Mouse (Mus musculus): Measurements from ENCODE around the gene Fdxacb1. TPM values are rescaled to one million over a fixed set of nuclear protein-coding genes. Genes with fewer than 3 reads are reported as not detected.

Gene Fdxacb1
- polyA plus RNA-seq, 1 experiment from 2014 or later: 8.2 TPM

DNA sequence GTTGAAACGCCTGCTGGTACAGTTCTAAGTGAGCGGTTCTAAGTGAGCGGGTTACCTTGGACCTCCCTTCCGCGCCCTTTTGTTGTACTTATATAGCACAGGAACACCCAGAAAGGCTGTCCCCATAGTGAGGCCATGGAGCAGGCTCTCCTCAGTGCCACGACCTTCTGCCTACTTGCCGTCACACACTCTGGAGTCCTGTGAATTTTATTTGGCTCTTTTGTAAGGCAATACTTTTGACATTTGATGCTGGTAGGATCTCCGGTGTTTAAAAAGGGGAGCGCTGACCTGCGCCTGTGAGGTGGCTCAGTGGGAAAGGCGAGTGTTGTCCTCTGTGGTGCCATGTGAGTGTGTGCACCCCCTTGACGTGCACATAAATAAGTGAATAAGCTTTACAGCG lies 41.1 kb downstream of the Fdxacb1 start:
- 87% methylated on average over 13 of the region's 13 CpGs for WGBS
- H3K4me3 ChIP-seq: no peak overlapping the region
- H3K9me3 ChIP-seq: no peaks in the 10 kb centered on the region
- no peak overlapping the region for H3K9ac ChIP-seq
- no peak for ATAC-seq (ENCODE audit: extremely low read depth, insufficient number of reproducible peaks, low FRiP score, low TSS enrichment)
- no peak overlapping the region for H3K27ac ChIP-seq (replicated peaks)
- H3K4me2 ChIP-seq: no peak overlapping the region
- peaks cover 87% of the 10 kb centered on the region for H3K36me3 ChIP-seq
- H3K27me3 ChIP-seq (replicated peaks): no peaks in the 10 kb centered on the region
- peaks cover 8% of the 10 kb centered on the region for H3K4me1 ChIP-seq

DNA sequence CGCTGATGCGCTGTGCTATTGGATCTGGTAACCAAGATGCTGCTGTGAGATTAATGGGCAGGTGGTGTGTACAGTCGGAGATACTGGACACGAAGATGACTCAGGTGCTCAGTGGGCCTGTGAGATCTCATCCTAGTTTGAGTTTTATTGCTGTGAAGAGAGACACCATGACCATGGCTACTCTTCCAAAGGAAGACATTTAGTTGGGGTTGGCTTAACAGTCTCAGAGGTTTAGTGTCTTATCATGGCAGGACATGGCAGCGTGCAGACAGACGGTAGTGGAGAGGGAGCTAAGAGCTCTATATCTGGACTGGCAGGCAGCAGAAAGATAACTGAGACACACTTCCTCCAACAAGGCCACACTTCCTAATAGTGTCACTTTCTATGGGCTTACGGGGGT lies 43.2 kb downstream of the Fdxacb1 start:
- peaks cover 78% of the 10 kb centered on the region for H3K36me3 ChIP-seq
- no peaks in the 10 kb centered on the region for H3K9me3 ChIP-seq
- no peak overlapping the region for H3K4me3 ChIP-seq
- H3K4me2 ChIP-seq: no peak overlapping the region
- WGBS: 59% methylated on average over 7 of the region's 7 CpGs
- no peak for ATAC-seq (ENCODE audit: extremely low read depth, insufficient number of reproducible peaks, low FRiP score, low TSS enrichment)
- H3K9ac ChIP-seq: no peak overlapping the region
- no peak overlapping the region for H3K27ac ChIP-seq (replicated peaks)
- H3K4me1 ChIP-seq: peaks cover 8% of the 10 kb centered on the region
- H3K27me3 ChIP-seq (replicated peaks): no peaks in the 10 kb centered on the region

DNA sequence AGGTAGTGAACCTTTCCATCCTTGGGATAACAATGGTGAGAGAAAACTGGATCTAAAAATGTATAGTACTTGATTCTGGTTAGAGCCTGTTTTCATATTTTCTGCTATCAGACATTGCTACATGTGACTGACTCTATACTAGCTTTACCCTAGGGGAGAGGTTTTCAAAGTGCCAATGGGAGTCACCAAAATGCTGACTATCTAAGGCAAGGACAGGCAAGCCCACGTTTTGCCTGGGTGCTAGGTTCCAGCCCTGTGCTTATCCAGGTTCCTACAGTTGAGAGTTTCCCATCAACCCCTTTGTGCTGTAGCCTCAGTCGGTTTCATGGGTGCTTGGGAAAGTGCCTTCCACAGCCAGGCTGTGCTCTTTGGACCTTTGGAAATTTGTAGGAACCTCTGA lies 43.7 kb downstream of the Fdxacb1 start:
- H3K9me3 ChIP-seq: no peaks in the 10 kb centered on the region
- H3K27me3 ChIP-seq (replicated peaks): no peaks in the 10 kb centered on the region
- WGBS: 73% methylated on average over 2 of the region's 2 CpGs
- ATAC-seq (ENCODE audit: extremely low read depth, insufficient number of reproducible peaks, low FRiP score, low TSS enrichment): no peak
- peaks cover 78% of the 10 kb centered on the region for H3K36me3 ChIP-seq
- no peak overlapping the region for H3K27ac ChIP-seq (replicated peaks)
- H3K9ac ChIP-seq: no peak overlapping the region
- no peak overlapping the region for H3K4me2 ChIP-seq
- H3K4me3 ChIP-seq: no peak overlapping the region
- H3K4me1 ChIP-seq: peaks cover 8% of the 10 kb centered on the region

DNA sequence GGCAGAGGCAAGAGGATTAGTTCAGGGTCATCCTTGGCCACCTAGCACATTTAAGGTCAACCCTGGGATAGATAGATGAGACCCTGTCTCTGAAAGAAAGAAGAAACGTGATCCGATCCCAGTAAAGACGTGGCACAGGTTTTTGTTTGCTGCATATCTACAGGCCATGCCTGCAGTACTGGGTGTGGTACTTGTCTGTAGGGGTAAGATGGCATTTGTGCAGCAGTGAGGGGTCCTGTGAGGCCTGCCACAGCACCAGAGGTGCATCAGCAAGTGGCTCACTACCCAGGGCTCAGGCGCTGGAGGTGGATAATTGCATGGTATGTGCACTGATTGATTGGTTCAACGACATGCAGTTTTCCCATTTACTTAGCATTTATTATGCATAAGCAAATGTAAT lies 45.8 kb downstream of the Fdxacb1 start:
- no peak overlapping the region for H3K4me3 ChIP-seq
- no peak overlapping the region for H3K27ac ChIP-seq (replicated peaks)
- H3K4me2 ChIP-seq: no peak overlapping the region
- H3K9ac ChIP-seq: no peak overlapping the region
- no peaks in the 10 kb centered on the region for H3K9me3 ChIP-seq
- no peaks in the 10 kb centered on the region for H3K27me3 ChIP-seq (replicated peaks)
- no peak for ATAC-seq (ENCODE audit: extremely low read depth, insufficient number of reproducible peaks, low FRiP score, low TSS enrichment)
- peaks cover 8% of the 10 kb centered on the region for H3K4me1 ChIP-seq
- WGBS: 87% methylated on average over 5 of the region's 5 CpGs
- H3K36me3 ChIP-seq: peaks cover 75% of the 10 kb centered on the region

DNA sequence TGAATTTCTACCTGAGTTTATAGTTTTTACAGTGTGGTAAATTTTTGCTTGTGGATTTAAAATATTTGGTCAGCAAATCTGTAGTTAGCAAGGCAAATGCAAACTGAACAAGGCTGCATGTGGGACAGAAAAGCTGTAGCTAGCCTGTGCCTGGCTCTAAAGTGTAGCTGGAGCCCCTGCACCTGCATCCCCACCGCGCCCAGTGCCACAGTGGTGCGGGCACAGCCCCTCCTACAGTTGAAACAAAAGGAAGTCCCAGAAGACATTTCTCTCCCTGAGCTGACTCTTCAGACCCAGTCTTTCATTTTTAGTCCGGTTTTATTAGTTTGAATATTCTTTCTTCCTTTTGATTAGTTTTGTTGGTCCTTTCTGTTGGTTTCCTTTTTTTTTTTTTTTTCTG lies 47.6 kb downstream of the Fdxacb1 start:
- no peak overlapping the region for H3K4me3 ChIP-seq
- H3K4me2 ChIP-seq: no peak overlapping the region
- WGBS: 92% methylated on average over 4 of the region's 4 CpGs
- no peak for ATAC-seq (ENCODE audit: extremely low read depth, insufficient number of reproducible peaks, low FRiP score, low TSS enrichment)
- H3K36me3 ChIP-seq: peaks cover 69% of the 10 kb centered on the region
- no peaks in the 10 kb centered on the region for H3K27me3 ChIP-seq (replicated peaks)
- H3K4me1 ChIP-seq: peaks cover 8% of the 10 kb centered on the region
- no peak overlapping the region for H3K9ac ChIP-seq
- H3K27ac ChIP-seq (replicated peaks): no peak overlapping the region
- H3K9me3 ChIP-seq: no peaks in the 10 kb centered on the region

DNA sequence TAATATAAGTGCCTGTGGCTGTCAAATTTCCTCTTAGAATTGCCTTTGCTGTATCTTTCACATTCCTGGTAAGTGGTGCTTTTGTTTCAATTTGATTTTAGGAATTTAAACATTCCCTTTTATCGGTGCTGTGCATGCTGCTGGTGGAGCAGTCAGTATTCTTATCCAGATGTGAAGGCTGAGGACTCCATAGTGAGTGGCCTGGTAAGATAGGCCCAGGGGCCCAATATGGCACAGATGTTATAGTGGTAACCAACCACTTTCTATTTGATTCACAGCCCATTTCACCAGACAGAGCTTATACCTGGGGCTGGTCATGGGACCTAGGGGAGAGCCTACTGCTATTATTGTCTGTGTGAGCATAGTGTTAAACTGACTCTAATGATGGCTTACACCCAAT lies 48.5 kb downstream of the Fdxacb1 start:
- H3K4me2 ChIP-seq: no peak overlapping the region
- H3K4me1 ChIP-seq: peaks cover 2% of the 10 kb centered on the region; the same call in 1 of the 2 replicates
- 85% methylated on average over 1 of the region's 1 CpGs for WGBS
- H3K36me3 ChIP-seq: peaks cover 65% of the 10 kb centered on the region
- no peaks in the 10 kb centered on the region for H3K9me3 ChIP-seq
- no peak for ATAC-seq (ENCODE audit: extremely low read depth, insufficient number of reproducible peaks, low FRiP score, low TSS enrichment)
- H3K27ac ChIP-seq (replicated peaks): no peak overlapping the region
- H3K27me3 ChIP-seq (replicated peaks): no peaks in the 10 kb centered on the region
- no peak overlapping the region for H3K4me3 ChIP-seq
- H3K9ac ChIP-seq: no peak overlapping the region

DNA sequence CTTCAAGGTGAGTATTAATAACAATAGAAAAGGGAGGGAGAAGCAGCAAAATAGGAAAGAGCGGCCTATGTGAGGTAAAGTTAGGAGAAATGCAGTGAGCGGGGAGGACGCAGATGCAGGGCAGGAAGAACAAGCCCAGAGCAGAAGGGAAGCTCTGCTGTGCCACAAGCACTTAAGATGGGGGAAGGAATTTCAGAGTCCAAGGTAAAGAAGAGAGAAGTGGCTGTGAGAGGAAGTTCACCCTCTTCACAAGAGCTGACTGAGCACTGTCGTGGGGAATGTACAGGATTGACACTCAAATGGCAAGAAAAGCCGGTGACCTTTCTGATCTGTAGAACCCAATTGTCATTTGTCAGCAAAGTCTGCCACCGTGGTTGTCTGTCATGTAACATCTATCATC lies 50.0 kb downstream of the Fdxacb1 start:
- 82% methylated on average over 6 of the region's 6 CpGs for WGBS
- no peaks in the 10 kb centered on the region for H3K9me3 ChIP-seq
- no peak overlapping the region for H3K9ac ChIP-seq
- H3K36me3 ChIP-seq: peaks cover 72% of the 10 kb centered on the region
- no peak overlapping the region for H3K27ac ChIP-seq (replicated peaks)
- no peaks in the 10 kb centered on the region for H3K4me1 ChIP-seq
- H3K27me3 ChIP-seq (replicated peaks): no peaks in the 10 kb centered on the region
- no peak overlapping the region for H3K4me2 ChIP-seq
- no peak for ATAC-seq (ENCODE audit: extremely low read depth, insufficient number of reproducible peaks, low FRiP score, low TSS enrichment)
- no peak overlapping the region for H3K4me3 ChIP-seq

DNA sequence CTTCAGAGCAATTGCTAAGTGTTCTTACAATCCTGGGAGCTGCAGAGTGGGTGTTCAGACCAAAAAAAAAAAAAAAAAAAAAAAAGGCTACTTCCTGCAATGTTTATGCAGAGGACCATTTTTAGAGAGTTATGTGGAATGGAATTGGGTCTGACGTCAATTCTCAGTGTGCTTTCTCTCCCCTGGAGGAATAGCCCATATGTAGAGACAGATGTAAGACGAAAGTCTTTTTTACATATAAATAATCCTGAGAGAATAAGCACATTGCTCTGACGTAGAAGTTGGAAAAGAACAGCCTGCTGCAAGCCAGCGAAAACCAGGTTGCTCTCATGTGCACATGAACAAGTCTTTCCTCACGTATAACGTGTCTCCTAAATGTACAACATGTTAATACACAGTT lies 51.7 kb downstream of the Fdxacb1 start:
- H3K4me2 ChIP-seq: no peak overlapping the region
- no peaks in the 10 kb centered on the region for H3K4me1 ChIP-seq
- H3K27me3 ChIP-seq (replicated peaks): no peaks in the 10 kb centered on the region
- no peaks in the 10 kb centered on the region for H3K9me3 ChIP-seq
- no peak for ATAC-seq (ENCODE audit: extremely low read depth, insufficient number of reproducible peaks, low FRiP score, low TSS enrichment)
- no peak overlapping the region for H3K4me3 ChIP-seq
- H3K36me3 ChIP-seq: peaks cover 71% of the 10 kb centered on the region
- H3K9ac ChIP-seq: no peak overlapping the region
- no peak overlapping the region for H3K27ac ChIP-seq (replicated peaks)
- WGBS: 91% methylated on average over 6 of the region's 6 CpGs

DNA sequence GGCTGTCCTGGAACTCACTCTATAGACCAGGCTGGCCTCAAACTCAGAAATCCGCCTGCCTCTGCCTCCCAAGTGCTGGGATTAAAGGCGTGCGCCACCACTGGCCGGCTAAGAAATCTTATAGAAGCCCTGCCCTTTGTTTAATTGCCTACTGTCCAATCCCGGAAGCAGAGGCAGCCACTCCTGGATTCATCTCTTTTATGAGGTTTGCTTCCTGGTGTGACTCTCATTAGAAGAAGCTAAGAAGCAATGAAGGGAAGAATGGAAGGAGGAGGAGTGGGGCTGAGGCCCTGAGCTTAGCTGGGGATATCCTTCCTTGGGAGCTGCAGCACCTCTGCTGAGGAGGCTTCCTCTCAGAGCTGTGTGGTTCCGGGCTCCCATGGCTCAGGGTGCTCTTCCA lies 53.6 kb downstream of the Fdxacb1 start:
- Histone ChIP-seq H3K4me3 (no peak overlapping the region), H3K27ac (replicated peaks) (no peak overlapping the region), H3K9me3 (no peaks in the 10 kb centered on the region), H3K4me1 (no peaks in the 10 kb centered on the region), H3K9ac (no peak overlapping the region), H3K4me2 (no peak overlapping the region), H3K27me3 (replicated peaks) (no peaks in the 10 kb centered on the region), H3K36me3 (peaks cover 67% of the 10 kb centered on the region)
- WGBS: 94% methylated on average over 6 of the region's 6 CpGs
- no peak for ATAC-seq (ENCODE audit: extremely low read depth, insufficient number of reproducible peaks, low FRiP score, low TSS enrichment)

DNA sequence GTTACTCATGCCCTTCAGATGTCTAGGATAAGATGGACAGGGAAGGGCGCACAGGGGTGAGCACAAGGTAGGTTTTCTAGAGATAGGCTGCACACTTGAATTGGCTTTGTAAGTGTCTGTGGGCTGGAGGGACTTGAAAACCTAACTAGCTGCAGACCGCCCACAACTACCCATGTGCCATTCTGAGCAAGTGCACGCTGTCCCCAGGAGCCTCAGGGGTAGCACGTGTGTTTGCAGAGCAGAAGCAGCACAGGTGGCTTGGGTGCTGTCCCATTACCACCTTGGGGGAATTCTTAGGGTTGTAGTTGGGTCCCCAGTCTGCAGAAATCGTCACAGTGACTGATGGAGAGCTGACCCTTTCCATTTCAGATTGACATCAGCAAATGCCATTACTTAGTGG lies 54.2 kb downstream of the Fdxacb1 start:
- H3K36me3 ChIP-seq: peaks cover 62% of the 10 kb centered on the region
- no peaks in the 10 kb centered on the region for H3K4me1 ChIP-seq
- no peak overlapping the region for H3K4me2 ChIP-seq
- H3K27ac ChIP-seq (replicated peaks): no peak overlapping the region
- H3K9me3 ChIP-seq: no peaks in the 10 kb centered on the region
- WGBS: 93% methylated on average over 5 of the region's 5 CpGs
- ATAC-seq (ENCODE audit: extremely low read depth, insufficient number of reproducible peaks, low FRiP score, low TSS enrichment): no peak
- no peak overlapping the region for H3K4me3 ChIP-seq
- no peak overlapping the region for H3K9ac ChIP-seq
- H3K27me3 ChIP-seq (replicated peaks): no peaks in the 10 kb centered on the region

All from heart, embryonic 13.5 days (tissue).